Mouse (Mus musculus): Measurements from ENCODE around the gene Clec16a. TPM values are rescaled to one million over a fixed set of nuclear protein-coding genes. Genes with fewer than 3 reads are reported as not detected.

Clec16a gene
- polyA plus RNA-seq, 1 experiment = 29.0 TPM

DNA sequence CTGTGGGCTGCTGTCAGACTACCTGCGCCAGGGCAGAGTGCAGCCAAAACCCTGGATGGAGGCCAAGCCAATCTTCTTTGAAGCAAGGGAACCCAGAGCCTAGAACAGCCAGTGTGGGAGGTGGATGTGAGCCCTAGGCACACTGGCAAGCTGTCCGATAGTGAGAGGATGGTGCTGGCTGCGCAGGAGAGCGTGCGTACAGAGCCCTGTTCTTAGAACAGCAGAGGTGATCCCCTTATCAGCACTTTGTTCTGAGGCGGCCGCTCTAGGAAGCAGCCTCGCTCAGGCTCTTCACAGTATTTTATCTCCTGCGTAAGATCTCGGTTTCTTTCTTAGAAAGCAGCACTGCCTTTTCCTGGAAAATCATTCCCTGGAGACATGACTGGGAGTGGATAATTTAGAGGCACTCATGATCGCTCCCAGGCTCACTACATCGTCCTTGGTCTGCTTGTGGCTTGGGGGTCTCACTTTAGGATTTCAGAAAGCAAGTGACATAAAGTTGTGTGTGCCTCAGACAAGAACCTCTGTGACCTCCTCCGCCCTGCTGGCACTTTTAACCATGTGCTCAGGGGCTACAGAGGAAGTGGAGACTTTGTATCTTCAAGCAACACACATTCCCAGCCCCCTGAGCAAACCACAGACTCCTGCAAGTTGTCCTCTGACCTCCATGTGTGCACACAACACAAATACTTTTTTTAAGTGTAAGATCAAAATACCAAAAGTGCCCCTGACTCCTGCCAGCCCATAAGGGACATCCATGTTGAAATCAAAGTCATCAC, 94.2 kb downstream of the Clec16a start:
- H3K4me3 ChIP-seq (ENCODE audit: insufficient read depth, low read depth, low read length) = no peak overlapping the region
- H3K4me1 ChIP-seq (ENCODE audit: control insufficient read depth, insufficient read depth, insufficient read length, low read length) = no peaks in the 10 kb centered on the region
- no peak overlapping the region for H3K27ac ChIP-seq (replicated peaks; ENCODE audit: low read depth, low read length)

DNA sequence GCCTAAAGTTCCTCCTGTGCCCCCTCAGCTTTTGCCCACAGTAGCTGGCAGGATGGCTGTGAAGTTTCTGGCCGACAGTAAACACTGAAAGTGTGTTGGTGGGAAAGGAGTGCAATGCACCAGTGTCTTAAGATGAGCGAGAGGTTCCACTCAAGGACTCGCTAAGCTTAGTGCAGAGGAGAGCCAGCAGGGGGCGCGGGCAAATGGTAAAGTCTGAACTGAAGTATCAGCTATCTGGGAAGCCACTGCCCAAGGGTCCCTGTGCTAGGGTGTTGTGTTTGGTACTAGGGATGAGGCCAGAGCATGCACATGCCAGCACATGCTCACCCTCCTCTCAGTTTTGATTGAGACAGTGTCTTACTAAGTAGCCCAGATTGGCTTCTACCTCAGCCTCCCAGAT, 94.9 kb downstream of the Clec16a start:
- Histone ChIP-seq H3K4me3 (ENCODE audit: insufficient read depth, low read depth, low read length) (no peak overlapping the region), H3K27ac (replicated peaks; ENCODE audit: low read depth, low read length) (no peak overlapping the region)

DNA sequence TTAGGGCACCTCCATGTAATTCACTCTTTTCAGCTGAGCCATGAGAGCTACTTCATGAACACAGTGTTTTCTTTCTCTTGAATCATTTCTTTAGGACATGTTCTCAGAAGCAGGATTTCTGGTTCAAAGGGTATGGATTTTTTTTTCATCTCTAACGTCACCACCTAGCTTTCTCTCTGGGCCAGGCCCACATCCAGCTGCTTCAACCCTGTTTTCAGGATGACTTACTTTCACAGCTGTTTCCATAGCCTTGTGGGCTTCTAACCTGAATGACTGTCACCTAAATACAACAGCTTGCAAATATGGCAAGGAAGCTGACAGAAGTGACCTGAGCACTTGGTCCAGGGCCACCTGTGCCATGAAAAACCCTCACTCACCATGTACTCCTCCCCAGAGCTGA, 96.0 kb downstream of the Clec16a start:
- Histone ChIP-seq H3K4me1 (ENCODE audit: control insufficient read depth, insufficient read depth, insufficient read length, low read length) (no peaks in the 10 kb centered on the region), H3K4me3 (ENCODE audit: insufficient read depth, low read depth, low read length) (no peak overlapping the region), H3K27ac (replicated peaks; ENCODE audit: low read depth, low read length) (no peak overlapping the region)

More for the DNA sequence above, 94.9 kb downstream of the Clec16a start:
- no peaks in the 10 kb centered on the region for H3K4me1 ChIP-seq (ENCODE audit: control insufficient read depth, insufficient read depth, insufficient read length, low read length)

DNA sequence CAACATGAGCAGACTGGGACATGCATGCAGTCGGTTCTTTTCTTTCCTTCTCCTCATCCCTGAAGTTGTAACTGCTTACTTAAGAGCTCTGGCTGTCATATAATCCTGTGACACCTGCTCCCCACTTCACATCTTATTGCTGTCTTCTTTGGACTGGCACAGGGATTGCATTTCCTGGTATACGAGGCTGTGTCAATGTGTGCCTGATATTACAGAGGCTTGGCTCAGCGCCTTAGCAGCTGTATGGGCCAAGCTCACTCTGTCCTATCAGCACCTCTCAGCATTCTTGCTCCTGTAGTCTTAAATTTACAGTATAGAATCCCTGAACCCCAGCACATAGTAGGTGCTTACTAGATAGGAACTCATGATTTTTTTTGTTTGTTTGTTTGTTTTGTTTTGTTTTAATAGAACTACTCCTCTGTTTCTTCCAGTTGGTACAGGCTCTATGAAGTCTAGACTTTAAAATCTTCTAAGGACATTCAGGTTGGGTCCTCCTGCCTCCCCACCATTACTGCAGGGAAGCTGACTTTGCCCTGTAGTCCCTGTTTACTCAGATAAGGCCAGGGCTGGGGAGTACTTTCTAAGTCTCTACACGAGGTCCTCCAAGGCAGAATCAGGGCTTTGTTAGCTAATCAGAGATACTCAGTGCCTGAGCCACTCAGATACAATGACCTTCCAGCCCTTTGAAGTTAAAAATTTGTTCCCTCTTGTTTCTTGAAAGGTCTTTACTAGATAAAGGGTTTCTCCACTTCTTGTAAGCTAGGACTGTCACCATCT, 97.9 kb downstream of the Clec16a start:
- Histone ChIP-seq H3K27ac (replicated peaks; ENCODE audit: low read depth, low read length) (no peak overlapping the region), H3K4me3 (ENCODE audit: insufficient read depth, low read depth, low read length) (no peak overlapping the region), H3K4me1 (ENCODE audit: control insufficient read depth, insufficient read depth, insufficient read length, low read length) (no peaks in the 10 kb centered on the region)

GRCm38 (mm10) chr16:10644238-10644637, 99.1 kb downstream of the Clec16a start:
- Histone ChIP-seq H3K27ac (replicated peaks; ENCODE audit: low read depth, low read length) (no peak overlapping the region), H3K4me1 (ENCODE audit: control insufficient read depth, insufficient read depth, insufficient read length, low read length) (no peaks in the 10 kb centered on the region), H3K4me3 (ENCODE audit: insufficient read depth, low read depth, low read length) (no peak overlapping the region)

GRCm38 (mm10) chr16:10644731-10645130, 99.6 kb downstream of the Clec16a start:
- H3K4me3 ChIP-seq (ENCODE audit: insufficient read depth, low read depth, low read length) = no peak overlapping the region
- H3K27ac ChIP-seq (replicated peaks; ENCODE audit: low read depth, low read length) = no peak overlapping the region
- no peaks in the 10 kb centered on the region for H3K4me1 ChIP-seq (ENCODE audit: control insufficient read depth, insufficient read depth, insufficient read length, low read length)

DNA sequence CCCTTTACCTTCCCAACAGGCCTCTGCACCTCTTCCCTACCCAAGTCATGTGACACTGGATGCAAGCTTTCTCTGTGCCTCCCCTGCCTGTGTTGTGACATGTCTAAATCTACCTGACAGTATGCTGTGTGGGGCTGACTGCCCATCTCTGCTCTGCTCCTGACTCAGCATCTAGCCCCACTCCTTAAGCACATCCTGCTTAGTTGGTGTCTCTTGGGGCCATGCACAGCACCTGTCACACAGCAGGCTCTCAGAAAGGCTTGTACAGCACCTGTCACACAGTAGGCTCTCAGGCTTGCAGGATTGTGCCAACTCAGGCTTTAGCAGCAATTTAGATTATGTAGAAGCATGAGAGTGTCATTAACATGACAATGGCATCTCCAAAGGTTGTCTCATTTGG, 106.7 kb downstream of the Clec16a start:
- no peak overlapping the region for H3K4me3 ChIP-seq (ENCODE audit: insufficient read depth, low read depth, low read length)
- peaks cover 2% of the 10 kb centered on the region; the same call in 1 of the 2 replicates for H3K4me1 ChIP-seq (ENCODE audit: control insufficient read depth, insufficient read depth, insufficient read length, low read length)
- H3K27ac ChIP-seq (replicated peaks; ENCODE audit: low read depth, low read length) = no peak overlapping the region

DNA sequence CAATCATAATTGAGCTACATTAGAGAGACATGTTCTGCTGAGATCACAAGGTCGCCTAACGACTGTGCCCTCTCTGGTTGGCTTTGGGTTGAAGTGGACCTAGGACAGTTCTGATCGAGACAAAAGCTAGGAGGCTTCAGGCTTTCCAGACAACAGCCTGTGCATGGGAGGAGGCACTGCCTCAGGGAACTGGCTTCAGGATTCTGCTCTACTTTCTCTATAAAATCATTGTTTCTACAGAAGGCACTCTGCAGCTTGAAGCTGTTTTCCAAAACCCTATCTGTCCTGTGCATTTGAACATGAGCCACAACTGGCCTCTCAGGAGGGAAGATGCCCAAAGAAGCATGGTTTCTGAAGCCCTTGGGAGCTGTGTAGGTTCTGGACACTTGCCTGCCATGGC, 107.8 kb downstream of the Clec16a start:
- Histone ChIP-seq H3K4me1 (ENCODE audit: control insufficient read depth, insufficient read depth, insufficient read length, low read length) (peaks cover 2% of the 10 kb centered on the region; the same call in 1 of the 2 replicates), H3K27ac (replicated peaks; ENCODE audit: low read depth, low read length) (no peak overlapping the region), H3K4me3 (ENCODE audit: insufficient read depth, low read depth, low read length) (no peak overlapping the region)

- no peak overlapping the region for H3K27ac ChIP-seq (replicated peaks; ENCODE audit: low read depth, low read length)
- no peak overlapping the region for H3K4me3 ChIP-seq (ENCODE audit: insufficient read depth, low read depth, low read length)
- H3K4me1 ChIP-seq (ENCODE audit: control insufficient read depth, insufficient read depth, insufficient read length, low read length) = peaks cover 2% of the 10 kb centered on the region; the same call in 1 of the 2 replicates
Measured at GRCm38 (mm10) chr16:10655236-10655635, 110.1 kb downstream of the Clec16a start.

DNA sequence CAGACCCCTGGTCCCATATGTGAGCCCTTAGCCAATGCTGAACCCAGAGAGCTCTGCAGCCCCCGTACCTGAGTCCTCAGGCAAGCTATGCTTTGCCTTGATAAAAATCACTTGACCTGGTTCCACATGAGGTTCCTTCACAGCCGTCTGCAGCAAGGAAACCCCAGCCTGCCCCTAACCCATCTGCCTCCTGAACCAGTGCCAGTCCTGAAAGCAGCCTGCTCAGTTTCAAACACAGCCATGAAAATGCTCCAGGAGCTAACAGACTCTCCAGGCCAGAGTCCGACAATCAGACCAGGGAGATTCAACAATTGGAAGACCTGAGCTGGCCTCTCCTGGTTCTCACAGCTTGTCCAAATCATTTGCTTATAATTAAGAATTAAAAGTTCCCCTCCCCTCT, 110.8 kb downstream of the Clec16a start:
- Histone ChIP-seq H3K4me3 (ENCODE audit: insufficient read depth, low read depth, low read length) (no peak overlapping the region), H3K4me1 (ENCODE audit: control insufficient read depth, insufficient read depth, insufficient read length, low read length) (peaks cover 6% of the 10 kb centered on the region; the same call in 1 of the 2 replicates), H3K27ac (replicated peaks; ENCODE audit: low read depth, low read length) (no peak overlapping the region)

DNA sequence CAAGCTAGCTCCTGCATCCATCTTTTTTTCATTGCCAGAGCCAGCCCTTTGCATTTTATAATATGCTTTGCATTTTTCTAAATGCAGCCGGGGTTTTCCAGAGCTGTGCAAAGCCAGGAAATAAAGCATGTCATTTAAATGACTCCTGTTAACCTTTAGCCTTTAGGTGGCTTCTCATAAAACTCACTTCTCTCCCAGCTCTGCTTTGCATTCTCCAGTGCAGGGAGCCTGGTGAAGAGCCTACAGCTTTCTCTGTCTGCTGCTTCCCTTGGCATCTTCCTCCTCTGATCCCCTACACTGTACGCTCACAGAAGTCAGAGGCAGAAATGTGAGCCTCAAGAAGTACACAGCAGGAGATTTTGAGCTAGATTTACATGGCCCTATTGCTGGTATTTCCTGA, 111.3 kb downstream of the Clec16a start:
- Histone ChIP-seq H3K4me1 (ENCODE audit: control insufficient read depth, insufficient read depth, insufficient read length, low read length) (peaks cover 6% of the 10 kb centered on the region; the same call in 1 of the 2 replicates), H3K4me3 (ENCODE audit: insufficient read depth, low read depth, low read length) (no peak overlapping the region), H3K27ac (replicated peaks; ENCODE audit: low read depth, low read length) (no peak overlapping the region)

DNA sequence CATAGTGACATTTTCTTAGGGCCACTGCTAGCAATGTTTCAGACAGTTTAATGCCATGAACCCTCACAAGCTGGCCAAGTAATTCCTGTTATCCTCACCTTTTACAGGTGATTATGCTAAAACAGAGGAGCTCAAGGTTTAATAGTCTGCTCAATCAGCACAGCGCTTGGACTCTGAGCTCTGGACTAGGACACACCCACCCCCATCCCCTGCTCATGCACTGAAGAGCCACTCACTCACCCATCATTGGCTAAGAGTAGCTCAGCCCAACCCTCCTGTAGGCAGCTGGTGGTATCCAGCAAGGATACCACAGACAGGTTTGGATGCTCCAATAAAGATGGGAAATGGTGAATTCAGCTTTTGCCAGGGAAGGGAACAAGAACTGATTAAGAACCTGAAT, 111.8 kb downstream of the Clec16a start:
- H3K4me3 ChIP-seq (ENCODE audit: insufficient read depth, low read depth, low read length) = no peak overlapping the region
- H3K27ac ChIP-seq (replicated peaks; ENCODE audit: low read depth, low read length) = no peak overlapping the region
- peaks cover 6% of the 10 kb centered on the region; the same call in 1 of the 2 replicates for H3K4me1 ChIP-seq (ENCODE audit: control insufficient read depth, insufficient read depth, insufficient read length, low read length)

DNA sequence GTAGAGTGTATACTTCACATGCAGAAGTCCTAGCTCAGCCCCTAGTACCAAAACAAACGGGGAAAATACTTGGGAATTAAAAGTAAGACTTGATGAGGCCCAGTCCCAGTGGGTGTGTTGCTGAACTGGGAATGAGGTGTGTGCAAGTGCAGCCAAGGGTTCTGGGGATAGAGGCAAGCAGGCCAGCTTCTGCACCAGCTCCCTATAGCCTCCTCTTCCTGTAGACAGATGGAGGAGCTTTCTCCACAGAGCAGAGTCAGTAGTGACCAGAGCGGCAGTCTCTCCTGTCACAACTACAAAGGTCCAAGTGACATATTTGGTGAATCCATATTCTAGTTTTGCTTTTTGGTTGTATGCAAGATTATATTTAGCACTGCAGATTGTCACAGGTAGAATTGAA, 114.1 kb downstream of the Clec16a start:
- no peak overlapping the region for H3K4me3 ChIP-seq (ENCODE audit: insufficient read depth, low read depth, low read length)
- peaks cover 7% of the 10 kb centered on the region; the same call in 1 of the 2 replicates for H3K4me1 ChIP-seq (ENCODE audit: control insufficient read depth, insufficient read depth, insufficient read length, low read length)
- no peak overlapping the region for H3K27ac ChIP-seq (replicated peaks; ENCODE audit: low read depth, low read length)

DNA sequence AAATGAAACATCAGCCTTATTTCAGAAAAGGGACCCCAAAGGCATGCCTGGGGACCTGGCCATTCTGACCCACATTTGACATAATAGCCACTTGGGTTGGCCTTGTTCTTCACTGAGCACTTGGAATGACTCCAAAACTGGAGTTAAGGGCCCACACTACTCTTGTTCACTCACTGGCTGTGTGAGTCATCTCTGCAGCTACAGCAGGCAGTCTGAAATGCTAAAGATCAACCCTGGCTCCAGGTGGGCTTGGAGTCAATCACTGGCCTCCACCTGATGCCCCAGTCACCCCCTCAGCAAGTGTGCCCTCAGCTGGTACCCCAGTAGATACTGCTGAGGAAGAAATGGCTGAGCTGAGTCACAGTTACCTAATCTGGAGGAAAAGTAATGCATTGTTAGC, 115.4 kb downstream of the Clec16a start:
- no peak overlapping the region for H3K4me3 ChIP-seq (ENCODE audit: insufficient read depth, low read depth, low read length)
- 0 out of 2 replicates have a peak, but pooled peaks cover 8% of the 10 kb centered on the region for H3K4me1 ChIP-seq (ENCODE audit: control insufficient read depth, insufficient read depth, insufficient read length, low read length)
- H3K27ac ChIP-seq (replicated peaks; ENCODE audit: low read depth, low read length) = no peak overlapping the region

GRCm38 (mm10) chr16:10661385-10661784, 116.2 kb downstream of the Clec16a start:
- Histone ChIP-seq H3K4me3 (ENCODE audit: insufficient read depth, low read depth, low read length) (no peak overlapping the region), H3K4me1 (ENCODE audit: control insufficient read depth, insufficient read depth, insufficient read length, low read length) (0 out of 2 replicates have a peak, but pooled peaks cover 8% of the 10 kb centered on the region), H3K27ac (replicated peaks; ENCODE audit: low read depth, low read length) (no peak overlapping the region)
